Mouse (Mus musculus) hindbrain, embryonic 14.5 days (tissue): ENCODE measurements around the gene Ccnt1. TPM values are rescaled to one million over a fixed set of nuclear protein-coding genes. Genes with fewer than 3 reads are reported as not detected.

Source experiments
- ATAC-seq: fragments of 200-750 bp; cut with Nextera tagmentation; 2 replicates; pipeline ENCODE4 v1.8.0; 2017; ENCODE audit warnings: moderate number of reproducible peaks, mild to moderate bottlenecking, moderate TSS enrichment, moderate library complexity; ENCODE audit not compliant: low FRiP score
- DNase-seq: peaks from one replicate; pipeline ENCODE4 v3.0.0-alpha.2; 2015; ENCODE audit warnings: low spot score
- H3K27ac ChIP-seq: fragments of 300-500 bp; sonication (generic); 2 replicates; pipeline ENCODE4 v1.5.1; 2014; ENCODE audit warnings: mild to moderate bottlenecking, moderate library complexity
- H3K27me3 ChIP-seq: fragments of 300-500 bp; sonication (generic); 2 replicates; pipeline ENCODE4 v1.6.1; 2014; ENCODE audit warnings: mild to moderate bottlenecking, low read length, mixed read lengths; ENCODE audit not compliant: control insufficient read depth, insufficient read depth
- H3K36me3 ChIP-seq: fragments of 300-500 bp; sonication (generic); replicated peaks from 2 replicates; pipeline ENCODE4 v1.6.1; 2014; ENCODE audit not compliant: control insufficient read depth, insufficient read depth
- H3K4me1 ChIP-seq: fragments of 300-500 bp; sonication (generic); replicated peaks from 2 replicates; pipeline ENCODE4 v1.6.1; 2014; ENCODE audit warnings: antibody characterized with exemption, low read length, mixed read lengths; ENCODE audit not compliant: control insufficient read depth, insufficient read depth
- H3K4me2 ChIP-seq: fragments of 300-500 bp; sonication (generic); replicated peaks from 2 replicates; pipeline ENCODE4 v1.6.1; 2014; ENCODE audit warnings: mild to moderate bottlenecking, moderate library complexity
- H3K4me3 ChIP-seq: fragments of 300-500 bp; sonication (generic); replicated peaks from 2 replicates; pipeline ENCODE4 v1.5.1; 2014; ENCODE audit warnings: mild to moderate bottlenecking, low read length
- H3K9ac ChIP-seq: fragments of 300-500 bp; sonication (generic); 2 replicates; pipeline ENCODE4 v1.6.1; 2014
- H3K9me3 ChIP-seq: fragments of 300-500 bp; sonication (generic); 2 replicates; pipeline ENCODE4 v1.6.1; 2016; ENCODE audit warnings: low read length; ENCODE audit not compliant: control insufficient read depth
- WGBS: fragments of 180-500 bp; shearing (Covaris S2); extraction: QIAGEN DNeasy Blood & Tissue Kit; methylation state at CpG from one replicate; pipeline ENCODE4 v1.1.7; 2014; 5-methylcytosine and 5-hydroxymethylcytosine counted together
- polyA plus RNA-seq: library from polyadenylated mRNA; unstranded; fragments of >200 nt; fragmentation: Nextera tagmentation; extraction: Ambion mirVana; gene quantifications from 2 replicates; pipeline ENCODE4 v1.2.1, GENCODE M21; 2014

Gene Ccnt1
- polyA plus RNA-seq, 1 experiment from 2014 or later, result 59.8 TPM

DNA sequence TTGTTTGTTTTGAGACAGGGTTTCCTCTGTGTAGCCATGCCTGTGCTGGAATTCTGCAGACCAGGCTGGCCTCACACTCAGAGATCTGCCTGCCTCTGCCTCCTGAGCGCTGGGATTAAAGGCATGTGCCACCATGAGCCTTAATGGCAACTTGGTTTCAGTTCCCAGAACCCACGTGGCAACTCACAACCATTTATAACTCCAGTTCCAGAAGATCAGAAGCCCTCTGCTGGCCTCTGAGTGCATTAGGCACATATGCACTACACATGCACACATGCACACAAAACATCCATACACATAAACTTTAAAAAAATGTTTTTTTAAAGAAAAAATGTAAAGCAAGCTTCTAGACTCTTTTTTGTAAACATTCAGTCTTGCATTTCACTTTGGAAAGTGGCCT lies 61.3 kb downstream of the Ccnt1 start:
- Histone ChIP-seq H3K9ac (no peak overlapping the region), H3K36me3 (no peaks in the 10 kb centered on the region), H3K27ac (no peak overlapping the region), H3K4me3 (no peak overlapping the region), H3K4me2 (no peak overlapping the region), H3K4me1 (peaks cover 11% of the 10 kb centered on the region), H3K9me3 (no peaks in the 10 kb centered on the region), H3K27me3 (no peaks in the 10 kb centered on the region)
- ATAC-seq (no peak), DNase-seq (no peak)
- 77% methylated on average over 2 of the region's 2 CpGs for WGBS

DNA sequence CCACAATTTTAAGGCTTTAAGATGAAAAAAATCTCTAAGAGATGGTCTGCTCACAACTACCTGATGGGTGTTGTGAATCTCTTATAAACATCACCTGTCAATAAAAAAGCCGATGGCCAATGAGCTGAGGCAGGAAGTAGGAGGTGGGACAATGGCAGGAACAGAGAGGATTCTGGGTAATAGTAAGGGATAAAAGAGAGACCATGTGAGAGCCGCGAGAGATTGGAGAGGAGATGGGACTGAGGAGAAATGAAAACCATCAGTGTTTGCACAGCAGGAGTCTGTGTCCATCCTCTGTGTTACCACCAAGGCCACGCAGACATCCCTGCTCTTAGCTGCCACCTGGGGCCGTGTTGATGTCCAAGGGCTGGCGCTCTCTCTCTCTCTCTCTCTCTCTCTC lies 63.4 kb downstream of the Ccnt1 start:
- H3K4me2 ChIP-seq, result no peak overlapping the region
- DNase-seq, result no peak
- 84% methylated on average over 6 of the region's 6 CpGs for WGBS
- no peaks in the 10 kb centered on the region for H3K27me3 ChIP-seq
- no peak overlapping the region for H3K9ac ChIP-seq
- ATAC-seq, result no peak
- no peaks in the 10 kb centered on the region for H3K9me3 ChIP-seq
- H3K4me3 ChIP-seq, result no peak overlapping the region
- peaks cover 11% of the 10 kb centered on the region for H3K4me1 ChIP-seq
- no peak overlapping the region for H3K27ac ChIP-seq
- no peaks in the 10 kb centered on the region for H3K36me3 ChIP-seq

DNA sequence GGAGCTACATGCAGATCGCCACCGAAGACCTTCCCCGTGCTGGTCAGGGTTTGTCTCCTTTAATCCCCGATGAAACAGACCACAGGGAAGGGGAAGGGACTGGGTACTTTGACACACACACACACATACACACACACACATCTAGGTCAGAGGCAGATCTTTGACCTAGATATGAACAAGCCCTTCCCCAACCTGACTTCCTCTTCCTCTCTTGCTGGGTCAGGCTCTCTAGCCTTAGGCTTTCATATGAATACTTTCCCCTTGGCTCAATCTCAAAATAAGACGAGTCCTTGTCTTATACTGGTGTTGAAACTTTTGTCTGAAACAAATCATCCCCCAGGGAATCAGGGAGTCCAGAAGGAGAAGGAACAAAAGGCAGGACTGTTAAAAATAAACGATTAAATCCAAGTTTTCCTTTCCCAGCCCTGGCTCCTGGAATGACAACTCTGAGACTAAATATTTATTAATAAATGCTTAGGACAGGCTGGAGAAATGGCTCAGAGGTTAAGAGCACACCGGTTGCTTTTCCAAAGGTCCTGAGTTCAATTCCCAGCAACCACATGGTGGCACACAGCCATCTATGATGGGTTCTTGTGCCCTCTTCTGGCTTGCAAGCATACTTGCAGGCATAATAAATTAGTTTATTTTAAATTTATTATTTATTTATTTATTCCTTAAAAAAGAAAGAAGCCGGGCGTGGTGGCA lies 64.3 kb downstream of the Ccnt1 start:
- no peak for DNase-seq

DNA sequence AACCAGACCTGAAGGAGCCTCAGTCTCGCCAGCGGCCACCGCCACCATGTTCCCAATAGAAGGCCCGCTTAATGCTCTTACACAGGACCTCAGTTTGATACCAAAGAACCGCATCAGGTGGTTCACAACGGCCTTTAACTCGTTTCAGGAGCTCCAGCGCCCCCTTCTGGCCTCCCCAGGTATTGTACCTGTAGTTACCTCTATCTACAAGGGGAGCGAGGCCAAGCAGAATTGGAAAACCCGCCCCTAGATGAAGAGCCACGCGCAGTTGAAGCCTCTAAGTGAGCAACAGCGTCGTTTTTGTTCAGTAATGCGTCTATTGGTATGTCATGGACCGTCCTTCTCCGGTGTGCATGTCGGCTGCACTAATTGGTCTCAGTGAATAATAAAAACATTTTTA lies 66.2 kb downstream of the Ccnt1 start:
- H3K4me3 ChIP-seq, result no peak overlapping the region
- ATAC-seq (no peak), DNase-seq (peak; percentile 61)
- H3K27ac ChIP-seq, result no peak overlapping the region
- no peaks in the 10 kb centered on the region for H3K4me1 ChIP-seq
- H3K9ac ChIP-seq, result no peak overlapping the region
- no peaks in the 10 kb centered on the region for H3K36me3 ChIP-seq
- no peaks in the 10 kb centered on the region for H3K27me3 ChIP-seq
- 13% methylated on average over 18 of the region's 18 CpGs for WGBS
- no peak overlapping the region for H3K4me2 ChIP-seq
- no peaks in the 10 kb centered on the region for H3K9me3 ChIP-seq

More for the DNA sequence above, 64.3 kb downstream of the Ccnt1 start:
- Histone ChIP-seq H3K36me3 (no peaks in the 10 kb centered on the region), H3K4me2 (no peak overlapping the region), H3K27me3 (no peaks in the 10 kb centered on the region), H3K27ac (no peak overlapping the region), H3K9me3 (no peaks in the 10 kb centered on the region), H3K9ac (no peak overlapping the region), H3K4me3 (no peak overlapping the region), H3K4me1 (peaks cover 9% of the 10 kb centered on the region)
- 82% methylated on average over 9 of the region's 9 CpGs for WGBS
- ATAC-seq, result no peak

DNA sequence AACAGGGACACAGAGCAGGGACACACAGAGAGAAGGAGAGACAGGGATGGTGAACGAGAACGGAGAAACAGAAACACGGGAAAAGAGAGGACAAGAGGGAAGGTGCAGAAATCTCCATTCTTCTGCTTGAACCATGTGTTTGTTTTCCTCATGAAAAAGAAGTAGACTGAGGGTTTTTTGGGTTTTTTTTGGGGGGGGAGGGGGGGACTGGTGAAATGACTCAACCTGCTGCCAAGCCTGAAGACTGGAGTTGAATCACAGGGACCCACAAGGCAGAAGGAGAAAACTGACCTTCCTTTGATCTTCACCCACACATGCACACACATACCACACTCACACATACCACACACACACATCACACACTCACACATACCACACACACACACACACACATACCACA lies 67.4 kb downstream of the Ccnt1 start:
- H3K36me3 ChIP-seq, result no peaks in the 10 kb centered on the region
- DNase-seq, result no peak
- H3K27ac ChIP-seq, result no peak overlapping the region
- H3K4me2 ChIP-seq, result no peak overlapping the region
- H3K9me3 ChIP-seq, result no peaks in the 10 kb centered on the region
- H3K9ac ChIP-seq, result no peak overlapping the region
- WGBS, result 92% methylated on average over 3 of the region's 3 CpGs
- no peaks in the 10 kb centered on the region for H3K27me3 ChIP-seq
- H3K4me3 ChIP-seq, result no peak overlapping the region
- H3K4me1 ChIP-seq, result no peaks in the 10 kb centered on the region
- ATAC-seq, result no peak

DNA sequence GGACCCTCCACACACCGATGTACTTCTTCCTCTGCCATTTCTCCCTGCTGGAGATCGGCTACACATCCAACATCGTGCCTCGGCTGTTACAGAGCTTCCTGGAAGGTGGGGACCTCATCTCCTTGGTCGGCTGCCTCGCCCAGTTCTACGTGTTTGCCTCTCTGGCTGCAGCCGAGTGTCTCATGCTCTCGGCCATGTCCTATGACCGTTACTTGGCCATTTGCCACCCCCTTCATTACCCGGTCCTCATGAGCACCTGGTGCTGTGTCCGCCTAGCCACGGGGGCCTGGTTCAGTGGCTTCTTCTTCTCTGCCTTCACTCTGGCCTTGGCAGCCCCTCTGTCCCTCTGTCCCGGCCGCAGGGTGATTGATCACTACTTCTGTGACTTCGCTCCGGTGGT lies 73.1 kb downstream of the Ccnt1 start:
- Histone ChIP-seq H3K36me3 (no peaks in the 10 kb centered on the region), H3K27ac (no peak overlapping the region), H3K9me3 (no peaks in the 10 kb centered on the region), H3K9ac (no peak overlapping the region), H3K27me3 (no peaks in the 10 kb centered on the region), H3K4me1 (no peaks in the 10 kb centered on the region), H3K4me2 (no peak overlapping the region), H3K4me3 (no peak overlapping the region)
- DNase-seq (no peak), ATAC-seq (no peak)
- WGBS, result 92% methylated on average over 17 of the region's 17 CpGs

DNA sequence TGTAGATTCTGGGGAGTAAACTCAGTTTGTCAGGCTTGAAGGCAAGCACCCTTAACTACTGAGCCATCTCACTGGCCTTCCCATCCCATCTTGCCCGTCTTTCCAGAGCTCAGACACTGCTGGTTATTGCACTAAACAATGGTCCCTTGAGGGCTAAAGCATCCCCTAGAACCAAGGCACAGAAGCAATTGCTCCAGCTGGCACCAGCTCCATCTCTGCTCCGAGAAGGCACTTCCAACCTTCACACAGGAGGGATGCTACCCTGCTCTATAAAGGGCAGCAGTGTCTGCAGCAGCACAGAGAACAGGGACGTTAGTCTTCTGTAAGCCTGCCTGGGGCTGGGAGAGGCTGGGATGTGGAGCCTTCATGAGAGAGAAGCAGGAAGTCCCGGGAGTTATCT lies 78.6 kb downstream of the Ccnt1 start, which contains the start of gene Olfr279:
Gene Olfr279, plus strand, starts transcription at position 301 of the 400 bp plus-strand sequence.
- H3K27ac ChIP-seq, result no peak within 1 kb of the TSS
- H3K36me3 ChIP-seq, result no peaks in the 10 kb centered on the region
- DNase-seq, result no peak
- no peak within 1 kb of the TSS for H3K4me2 ChIP-seq
- no peak within 1 kb of the TSS for H3K4me3 ChIP-seq
- no peak within 1 kb of the TSS for H3K9ac ChIP-seq
- no peak for ATAC-seq
- H3K9me3 ChIP-seq, result no peaks in the 10 kb centered on the region
- H3K27me3 ChIP-seq, result no peaks in the 10 kb centered on the region
- H3K4me1 ChIP-seq, result no peaks in the 10 kb centered on the region
- WGBS, result 69% methylated on average over 4 of the region's 4 CpGs

DNA sequence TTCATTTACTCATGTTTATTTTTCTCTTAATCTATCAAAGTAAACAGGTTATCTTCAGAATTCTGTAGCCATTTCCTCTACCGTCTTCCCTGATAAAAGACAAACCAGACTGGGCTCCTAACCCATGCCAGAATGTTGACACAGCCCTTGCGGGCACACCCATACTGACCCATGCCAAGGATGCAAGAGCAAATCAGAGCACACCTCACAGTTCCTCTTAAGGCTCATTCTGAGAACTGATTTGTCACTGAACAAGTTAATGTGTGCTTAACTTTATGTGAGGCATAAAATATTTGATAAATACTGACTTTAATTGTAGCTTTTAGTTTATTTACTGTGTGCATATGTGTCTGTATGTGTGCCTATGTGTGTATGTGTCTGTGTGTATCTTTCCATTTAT lies 79.4 kb downstream of the Ccnt1 start:
- no peaks in the 10 kb centered on the region for H3K9me3 ChIP-seq
- H3K27me3 ChIP-seq, result no peaks in the 10 kb centered on the region
- no peak overlapping the region for H3K4me3 ChIP-seq
- H3K27ac ChIP-seq, result no peak overlapping the region
- H3K4me2 ChIP-seq, result no peak overlapping the region
- H3K9ac ChIP-seq, result no peak overlapping the region
- no peaks in the 10 kb centered on the region for H3K4me1 ChIP-seq
- WGBS, result 86% methylated on average over 2 of the region's 2 CpGs
- ATAC-seq (no peak), DNase-seq (no peak)
- H3K36me3 ChIP-seq, result no peaks in the 10 kb centered on the region
